Mouse (Mus musculus): ENCODE data around the gene Iqschfp. TPM values are rescaled to one million over a fixed set of nuclear protein-coding genes. Genes with fewer than 3 reads are reported as not detected.

Gene Iqschfp
- polyA plus RNA-seq, 1 experiment = not detected

DNA sequence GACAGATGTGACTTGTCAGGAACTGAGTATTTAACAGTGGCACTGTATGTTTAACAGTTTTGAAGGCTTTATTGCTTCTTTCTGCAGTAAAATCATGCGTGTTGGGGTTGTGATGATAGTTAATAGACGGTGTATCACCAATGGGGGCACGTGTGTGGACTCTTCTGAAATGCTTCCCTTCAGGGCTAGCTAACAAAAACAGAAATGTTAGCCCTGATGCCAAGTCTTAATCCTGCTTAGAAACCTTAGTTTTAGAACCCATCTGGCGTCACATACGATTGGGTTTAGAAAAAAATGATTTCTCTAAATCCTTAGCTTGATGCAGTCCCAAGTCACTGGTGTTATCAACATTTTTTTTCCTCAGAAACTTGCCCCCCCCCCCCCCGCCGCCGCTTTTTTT, 682.1 kb downstream of the Iqschfp start:
- TF ChIP-seq GATA1 (IDR thresholded peaks at IDR 0.05; ENCODE audit: low read length) = no peak

DNA sequence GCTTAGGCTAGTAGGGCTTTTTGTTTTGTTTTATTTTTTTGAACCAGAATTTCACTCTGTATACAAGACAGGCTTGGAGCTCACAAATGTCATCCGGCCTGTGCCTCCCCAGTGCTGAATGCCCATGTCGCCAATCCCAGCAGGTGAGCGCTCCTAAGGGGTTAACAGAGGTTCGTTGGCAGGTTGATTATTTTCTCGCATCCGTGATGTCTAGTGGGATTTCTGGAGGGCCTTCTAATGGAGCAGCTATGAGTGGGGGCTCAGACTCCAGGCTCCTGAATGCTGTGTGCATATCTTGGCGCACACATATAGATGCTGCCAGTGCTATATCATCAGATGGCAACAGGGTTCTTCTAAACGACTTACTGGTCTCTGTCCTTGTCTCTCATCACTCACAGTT, 682.5 kb downstream of the Iqschfp start:
- no peak for TF ChIP-seq GATA1 (IDR thresholded peaks at IDR 0.05; ENCODE audit: low read length)

DNA sequence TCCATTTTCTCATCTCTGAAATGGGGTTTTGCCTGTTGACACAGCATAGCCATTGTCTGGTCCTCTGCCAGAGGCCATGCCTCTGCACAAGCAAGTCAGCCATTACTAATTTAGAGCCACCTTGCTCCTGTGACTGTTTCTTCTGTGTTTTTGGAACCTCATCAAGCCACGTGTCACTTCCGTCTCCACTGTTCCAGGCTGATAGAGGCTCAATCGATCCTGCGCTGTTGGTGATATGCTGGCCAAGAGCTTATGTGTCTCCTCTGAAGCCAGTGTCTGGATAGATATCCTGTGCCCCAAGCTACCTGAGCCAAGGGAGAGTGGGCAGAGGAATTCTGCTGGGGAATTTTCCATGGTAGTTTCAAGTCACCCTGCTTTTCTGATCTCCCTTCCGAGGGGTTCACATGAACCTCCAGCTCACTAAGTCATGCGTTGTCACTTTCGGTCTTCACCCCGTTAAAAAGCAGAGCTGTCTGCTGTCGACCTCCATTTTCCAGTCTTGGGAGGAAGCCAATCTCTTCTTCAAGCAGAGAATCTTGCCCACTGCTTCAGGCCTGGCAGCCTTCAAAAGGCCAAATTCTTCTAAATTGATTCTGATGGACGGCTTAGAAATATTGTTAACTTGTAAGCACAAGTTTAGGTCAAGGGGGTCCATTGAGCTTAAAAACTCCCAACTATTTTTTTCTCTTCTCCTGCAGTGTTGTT, 683.8 kb downstream of the Iqschfp start:
- TF ChIP-seq GATA1 (IDR thresholded peaks at IDR 0.05; ENCODE audit: low read length) = no peak

DNA sequence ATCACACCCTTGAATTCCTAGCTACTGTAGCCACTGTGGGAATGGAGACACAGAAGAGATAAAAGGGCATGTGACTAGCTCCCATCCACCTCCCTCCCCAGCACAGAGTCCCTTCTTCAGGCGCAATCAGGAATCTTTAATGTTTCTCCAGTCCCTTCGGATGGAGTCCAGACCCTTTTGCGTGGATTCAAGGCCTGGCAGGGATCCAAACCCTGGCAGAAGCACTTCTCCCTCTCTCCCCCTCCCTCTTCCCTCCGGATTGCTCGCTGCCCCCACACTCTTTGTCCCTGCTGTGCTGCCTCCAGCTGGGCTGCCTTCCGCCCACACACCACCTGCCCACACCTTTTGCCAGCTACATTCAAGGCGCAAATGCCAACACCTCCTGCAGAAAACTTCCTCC, 684.4 kb downstream of the Iqschfp start:
- no peak for TF ChIP-seq GATA1 (IDR thresholded peaks at IDR 0.05; ENCODE audit: low read length)

DNA sequence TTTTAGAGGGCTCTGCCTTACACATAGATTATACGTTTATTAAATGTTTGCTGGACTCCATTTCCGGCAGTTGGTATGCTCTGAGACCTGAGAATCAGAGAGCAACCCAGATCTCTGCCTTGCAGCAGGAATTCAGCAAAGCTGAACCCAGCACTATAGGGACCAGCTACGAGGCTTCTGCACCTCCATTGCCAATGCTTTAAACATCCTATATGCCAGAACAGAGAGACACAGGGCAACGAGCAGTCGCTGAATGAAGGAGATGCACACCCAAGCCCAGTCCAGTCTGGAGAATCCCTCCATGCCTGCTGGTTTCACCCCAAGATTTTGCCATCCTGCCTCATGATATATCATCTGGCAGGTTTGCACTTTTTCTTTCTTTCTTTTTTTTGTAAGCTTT, 684.9 kb downstream of the Iqschfp start:
- TF ChIP-seq GATA1 (IDR thresholded peaks at IDR 0.05; ENCODE audit: low read length) = no peak

DNA sequence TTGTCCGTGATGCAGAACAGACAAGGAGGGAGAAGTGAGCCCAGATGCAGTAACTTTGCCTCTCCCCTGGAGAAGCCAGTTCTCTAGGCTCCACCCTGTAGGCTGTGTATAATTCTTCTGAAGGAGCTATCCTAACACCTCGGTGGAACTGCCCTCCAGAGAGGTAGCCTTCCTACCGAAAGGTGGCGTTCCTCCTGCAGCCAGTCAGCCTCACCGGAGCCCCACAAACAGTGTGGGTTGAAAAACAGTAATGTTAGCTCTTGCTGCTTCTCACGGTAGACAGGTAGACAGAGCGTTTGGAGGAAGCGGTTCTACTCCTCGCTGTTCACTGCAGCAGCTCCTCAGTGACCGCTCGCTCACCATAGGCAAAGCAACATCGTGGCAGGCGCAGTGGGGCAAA, 689.6 kb downstream of the Iqschfp start:
- no peak for TF ChIP-seq GATA1 (IDR thresholded peaks at IDR 0.05; ENCODE audit: low read length)

DNA sequence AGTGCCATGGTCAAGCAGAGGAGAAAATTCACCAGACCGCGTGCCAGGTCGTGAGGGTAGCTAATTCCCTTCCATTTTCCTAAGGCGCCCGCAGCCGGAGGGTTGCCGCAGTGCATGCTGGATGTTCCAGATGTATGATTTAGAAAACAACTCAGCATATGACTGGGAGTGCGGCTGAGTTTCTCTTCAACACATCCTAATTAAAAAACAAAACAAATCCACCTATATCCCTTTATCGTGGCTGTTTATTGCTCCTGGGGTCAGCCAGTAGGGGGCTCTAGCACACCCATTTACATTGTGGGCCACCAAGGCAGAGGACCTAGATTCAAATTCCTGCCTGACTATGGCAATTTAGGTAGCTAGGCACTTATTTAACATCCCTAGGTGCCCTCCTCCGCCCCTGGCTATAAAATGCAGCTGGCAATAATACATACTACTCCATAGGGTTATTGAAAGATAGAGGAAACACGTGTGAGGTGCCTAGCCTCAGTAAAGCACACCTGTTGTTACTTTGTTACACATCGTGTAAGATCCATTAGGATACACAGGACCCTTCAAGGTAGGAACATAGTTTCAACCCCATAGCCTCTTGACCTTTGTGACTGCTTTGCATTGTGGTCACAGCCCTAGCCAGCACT, 690.2 kb downstream of the Iqschfp start:
- TF ChIP-seq GATA1 (IDR thresholded peaks at IDR 0.05; ENCODE audit: low read length) = no peak

DNA sequence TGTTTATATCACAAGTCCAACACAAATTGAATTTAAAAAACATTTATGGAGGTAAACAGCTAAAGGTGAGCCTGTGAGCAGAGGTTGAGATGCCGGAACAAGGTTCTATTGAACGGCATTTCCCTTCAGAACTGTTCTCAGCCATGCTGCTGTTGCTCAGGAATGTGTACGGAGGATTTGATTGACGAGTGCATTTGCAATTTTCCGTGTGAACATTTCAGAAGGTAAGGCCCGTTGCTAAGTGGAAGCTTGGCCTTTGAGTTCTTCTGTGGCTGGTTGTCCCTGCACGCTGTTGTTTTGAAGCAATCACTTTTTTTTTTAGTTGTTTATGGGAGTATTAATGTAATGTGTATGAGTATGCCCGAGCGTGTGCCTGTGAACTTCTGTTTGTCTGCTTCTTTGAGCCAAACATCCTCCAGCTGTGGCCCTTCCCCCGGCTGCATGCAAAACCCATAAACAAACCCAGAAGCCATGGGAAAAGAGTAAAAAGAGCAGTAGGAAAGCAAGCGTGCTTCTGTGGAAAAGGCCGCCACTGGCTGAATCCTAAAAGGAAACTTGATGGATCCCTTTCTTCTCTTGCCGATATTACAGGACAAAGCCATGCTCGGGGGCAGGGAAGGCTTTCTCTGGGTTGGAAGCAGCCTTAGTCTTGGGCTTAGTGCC, 691.1 kb downstream of the Iqschfp start:
- no peak for TF ChIP-seq GATA1 (IDR thresholded peaks at IDR 0.05; ENCODE audit: low read length)

DNA sequence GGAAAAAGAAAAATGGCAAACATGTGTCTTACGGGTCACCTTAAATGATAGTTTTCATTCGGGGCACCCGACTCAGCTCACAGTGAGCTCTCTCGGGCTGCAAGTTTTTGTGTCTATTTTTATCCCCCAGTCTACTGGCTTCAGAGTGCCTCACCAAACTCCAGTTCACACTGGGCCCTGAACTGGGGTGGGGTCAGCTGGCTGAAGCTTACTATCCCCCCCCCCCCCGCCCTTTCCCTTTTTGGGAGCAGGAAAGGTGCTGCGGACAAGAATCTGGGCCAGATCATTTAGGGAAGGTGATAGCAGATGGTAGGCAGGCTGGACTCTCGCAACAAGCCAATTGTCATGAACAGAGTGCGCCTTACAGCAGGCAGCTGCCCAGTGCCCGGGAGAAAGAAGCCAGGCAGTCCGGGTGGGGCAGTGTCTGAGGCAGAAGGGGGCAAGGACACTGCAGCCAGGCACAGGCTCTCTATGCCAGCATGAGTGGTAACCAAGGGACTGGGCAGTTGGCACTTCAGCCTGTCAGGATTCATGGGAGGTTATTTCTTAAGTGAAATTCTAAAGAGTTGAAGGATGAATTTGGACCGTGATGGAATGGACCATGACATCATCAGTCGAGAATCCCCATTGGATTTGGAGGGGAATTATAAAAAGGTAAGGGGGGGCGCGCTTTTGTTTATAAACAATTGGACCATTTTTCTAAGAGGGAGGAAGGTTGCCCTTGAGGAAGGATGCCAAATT, 691.9 kb downstream of the Iqschfp start:
- no peak for TF ChIP-seq GATA1 (IDR thresholded peaks at IDR 0.05; ENCODE audit: low read length)

DNA sequence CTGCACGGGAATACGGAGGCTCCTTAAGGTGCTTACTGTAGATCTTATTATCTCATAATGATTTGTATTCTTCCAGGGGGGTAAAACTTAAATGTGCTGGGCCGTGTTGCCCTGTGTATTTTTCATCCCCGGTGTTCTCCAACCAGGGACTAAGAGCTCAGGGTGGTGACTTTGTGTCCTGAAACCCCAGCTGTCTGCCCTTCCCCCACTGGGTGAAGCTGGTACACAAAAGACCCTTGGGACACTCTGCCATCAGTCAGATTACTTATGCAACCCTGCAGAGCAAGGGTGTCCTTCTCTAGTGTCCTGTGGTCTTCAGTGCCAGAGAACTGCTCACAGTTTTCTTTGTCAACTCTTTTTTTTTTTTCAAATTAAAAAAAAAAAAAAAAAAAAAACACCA, 693.2 kb downstream of the Iqschfp start:
- no peak for TF ChIP-seq GATA1 (IDR thresholded peaks at IDR 0.05; ENCODE audit: low read length)

DNA sequence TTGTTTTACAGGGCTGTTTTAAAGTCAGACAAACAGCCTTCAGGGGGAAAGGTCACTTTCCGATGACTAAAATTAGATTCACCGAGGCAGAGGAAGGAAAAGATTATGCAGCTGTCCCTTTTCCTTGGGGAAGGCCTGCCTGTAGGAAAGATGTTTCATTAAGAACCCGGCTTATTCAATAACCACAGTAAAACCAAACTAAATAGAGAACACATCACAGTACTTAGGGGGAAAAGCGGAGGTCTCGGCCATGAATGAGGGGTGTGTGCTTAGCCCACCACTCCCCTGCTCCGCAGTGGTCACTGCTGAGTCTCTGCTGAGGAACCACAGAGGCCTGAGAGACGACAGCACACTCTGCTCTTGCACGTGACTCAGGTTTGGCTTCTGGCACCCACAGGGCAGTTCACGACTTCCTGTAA, 694.6 kb downstream of the Iqschfp start:
- TF ChIP-seq GATA1 (IDR thresholded peaks at IDR 0.05; ENCODE audit: low read length) = no peak

DNA sequence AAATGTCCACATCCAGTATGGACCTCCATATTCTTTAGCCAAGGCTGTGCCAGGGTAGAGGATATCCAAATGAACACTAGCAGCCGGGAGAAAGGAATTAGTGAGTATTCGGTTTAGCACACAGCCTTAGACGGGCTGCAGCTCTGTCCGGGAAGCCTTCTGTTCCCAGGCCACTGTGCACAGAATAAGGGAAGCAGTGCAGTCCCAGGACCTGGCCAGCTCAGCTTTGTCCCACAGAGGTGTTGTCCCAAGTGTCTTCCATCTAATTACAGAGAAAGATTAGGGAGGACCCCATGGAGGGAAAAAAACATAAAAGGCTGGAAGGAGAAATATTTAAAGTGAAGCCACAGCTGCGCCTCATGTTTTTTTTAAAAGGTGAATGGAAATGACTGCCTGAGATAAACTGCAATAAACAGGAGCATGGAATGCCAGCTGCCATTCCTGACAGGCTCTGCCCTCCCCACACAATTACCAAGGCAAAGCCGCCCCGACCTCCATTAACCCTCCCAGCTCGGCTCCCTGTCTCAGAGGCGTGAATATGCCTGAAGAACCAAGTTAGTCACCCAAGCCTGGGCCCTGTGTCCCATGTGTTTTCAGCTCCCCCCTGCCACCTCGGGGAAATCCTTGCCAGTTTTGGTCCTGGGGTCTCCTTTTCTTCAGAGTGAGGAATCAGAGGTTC, 695.7 kb downstream of the Iqschfp start:
- no peak for TF ChIP-seq GATA1 (IDR thresholded peaks at IDR 0.05; ENCODE audit: low read length)

DNA sequence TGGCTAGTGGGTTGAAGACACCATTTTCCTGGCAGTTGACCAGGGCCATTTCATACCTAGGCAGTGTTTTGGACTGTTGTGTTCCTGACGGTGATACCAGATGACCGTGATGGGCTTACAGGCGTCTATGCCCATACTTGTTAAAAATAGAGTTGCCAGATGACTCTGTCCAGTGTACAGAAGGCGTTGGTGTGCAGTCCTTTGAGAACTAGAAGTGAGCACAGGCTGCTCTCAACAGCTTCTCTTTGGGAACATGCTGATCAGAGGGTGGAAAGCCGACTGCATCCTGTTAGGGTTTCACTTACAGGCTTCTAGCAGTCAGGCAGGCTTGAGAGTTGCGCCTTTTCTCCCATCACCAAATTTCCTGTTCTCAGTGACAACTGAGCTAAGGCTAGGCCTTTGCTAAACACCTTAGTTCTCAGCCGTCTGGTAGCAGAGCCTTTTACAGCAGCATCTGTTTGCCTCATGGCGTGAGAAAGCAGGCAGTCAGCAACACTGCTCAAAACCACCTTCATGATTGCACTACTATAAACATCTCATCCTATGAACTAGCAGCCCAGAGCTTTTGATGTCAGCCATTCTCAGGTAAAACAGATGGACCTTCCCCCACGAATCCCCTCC, 697.3 kb downstream of the Iqschfp start:
- TF ChIP-seq GATA1 (IDR thresholded peaks at IDR 0.05; ENCODE audit: low read length) = no peak

DNA sequence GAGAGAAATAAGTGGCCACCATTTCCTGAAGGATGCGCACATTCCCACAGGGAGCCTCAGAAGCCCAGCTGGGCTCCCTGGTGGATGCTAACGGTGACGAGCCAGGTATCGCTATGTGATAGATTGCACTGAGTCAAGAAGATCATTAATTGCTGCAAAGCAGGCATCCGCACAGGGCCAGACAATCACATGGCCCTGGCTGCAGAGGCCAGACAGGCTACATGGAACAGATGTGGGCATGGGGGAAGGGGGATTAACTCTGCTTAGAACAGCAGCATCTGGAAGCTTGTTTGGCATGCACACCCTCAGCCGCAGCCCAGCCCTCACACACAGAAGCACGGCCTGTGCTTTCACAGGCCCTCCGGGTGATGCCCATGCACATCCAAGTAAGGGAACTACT, 698.4 kb downstream of the Iqschfp start:
- TF ChIP-seq GATA1 (IDR thresholded peaks at IDR 0.05; ENCODE audit: low read length) = no peak

DNA sequence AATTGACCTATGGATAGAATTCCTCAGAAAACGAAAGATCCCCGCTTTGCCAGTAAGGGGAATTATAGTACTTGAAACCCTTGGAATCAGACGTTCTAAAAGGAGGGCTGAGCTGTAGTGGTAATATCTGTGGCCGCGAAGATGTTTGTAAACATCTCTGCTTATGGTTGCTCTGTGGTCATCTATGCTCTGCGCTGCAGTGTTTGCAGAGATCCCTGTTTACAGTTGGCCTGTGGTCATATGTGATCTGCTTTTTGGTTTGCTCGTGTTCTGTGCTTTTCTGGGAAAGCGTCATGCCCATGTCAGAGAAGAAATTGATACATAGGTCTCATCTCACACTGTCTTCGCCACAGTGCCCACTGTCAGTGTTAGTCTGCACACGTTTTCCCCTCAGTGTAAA, 700.5 kb downstream of the Iqschfp start:
- TF ChIP-seq GATA1 (IDR thresholded peaks at IDR 0.05; ENCODE audit: low read length) = no peak
